Mouse (Mus musculus): Measurements from ENCODE around the gene Lmf1.

The Lmf1 gene

DNA sequence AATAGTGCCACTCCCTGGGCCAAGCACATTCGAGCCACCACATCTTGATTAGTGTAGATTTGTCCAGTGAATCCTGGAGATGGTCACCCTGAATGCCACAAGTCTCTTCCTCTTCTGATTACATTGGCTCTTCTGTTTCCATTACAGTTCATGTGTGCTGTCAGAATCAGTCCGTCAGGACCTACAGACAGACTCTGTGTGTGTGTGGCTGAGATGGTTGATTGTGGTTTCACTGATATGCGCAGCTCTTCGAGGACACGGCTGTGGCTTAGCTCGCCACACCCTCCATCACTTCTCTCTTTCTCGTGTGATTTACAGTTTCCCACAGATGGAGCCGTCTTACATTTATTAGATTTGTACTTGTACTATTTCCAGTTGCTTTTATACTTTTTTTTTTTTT is 5.0 kb downstream of the Lmf1 start:
- Histone ChIP-seq H3K4me1 (replicated peaks; ENCODE audit: low read depth, low read length) (peaks cover 56% of the 10 kb centered on the region), H3K9me3 (ENCODE audit: low read length) (no peaks in the 10 kb centered on the region), H3K4me3 (replicated peaks; ENCODE audit: low read length) (no peak overlapping the region), H3K27me3 (ENCODE audit: insufficient read depth, low read length) (no peaks in the 10 kb centered on the region), H3K36me3 (ENCODE audit: insufficient read depth, low read length) (peaks cover 51% of the 10 kb centered on the region)
- no peak for TF ChIP-seq CTCF (conservative IDR thresholded peaks at IDR 0.05; ENCODE audit: low read length)
- TF ChIP-seq NANOG (IDR thresholded peaks at IDR 0.05; ENCODE audit: borderline replicate concordance, low read length), result no peak
- no peak for TF ChIP-seq POU5F1 (IDR thresholded peaks at IDR 0.05; ENCODE audit: borderline replicate concordance, low read length)

GRCm38 (mm10) chr17:25584646-25585045 is 5.8 kb downstream of the Lmf1 start:
- H3K4me1 ChIP-seq (replicated peaks; ENCODE audit: low read depth, low read length), result peaks cover 60% of the 10 kb centered on the region
- H3K9me3 ChIP-seq (ENCODE audit: low read length), result no peaks in the 10 kb centered on the region
- H3K36me3 ChIP-seq (ENCODE audit: insufficient read depth, low read length), result peaks cover 54% of the 10 kb centered on the region
- H3K4me3 ChIP-seq (replicated peaks; ENCODE audit: low read length), result no peak overlapping the region
- TF ChIP-seq POU5F1 (IDR thresholded peaks at IDR 0.05; ENCODE audit: borderline replicate concordance, low read length), result no peak
- no peak for TF ChIP-seq CTCF (conservative IDR thresholded peaks at IDR 0.05; ENCODE audit: low read length)
- no peak for TF ChIP-seq NANOG (IDR thresholded peaks at IDR 0.05; ENCODE audit: borderline replicate concordance, low read length)
- no peaks in the 10 kb centered on the region for H3K27me3 ChIP-seq (ENCODE audit: insufficient read depth, low read length)

DNA sequence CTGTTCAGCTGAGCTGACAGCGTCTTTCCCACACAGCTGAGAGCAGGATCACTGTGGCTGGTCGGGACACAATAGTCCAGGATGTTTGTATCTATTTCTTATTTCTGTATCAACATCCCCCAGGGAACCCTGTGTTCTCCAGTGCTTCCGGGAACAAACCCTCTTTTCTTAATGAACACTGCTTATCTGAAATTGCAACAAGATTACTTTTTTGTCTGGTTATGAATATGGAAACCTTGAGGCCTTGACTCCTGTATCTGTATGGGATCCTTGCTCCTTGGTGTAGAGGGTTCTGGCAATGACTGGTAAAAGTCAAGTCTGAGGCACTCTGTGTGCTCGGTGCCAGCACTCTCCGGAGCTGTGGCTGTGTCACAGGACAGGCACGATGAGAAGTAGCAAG is 11.2 kb downstream of the Lmf1 start:
- no peak for TF ChIP-seq POU5F1 (IDR thresholded peaks at IDR 0.05; ENCODE audit: borderline replicate concordance, low read length)
- H3K36me3 ChIP-seq (ENCODE audit: insufficient read depth, low read length), result peaks cover 85% of the 10 kb centered on the region

GRCm38 (mm10) chr17:25590985-25591384 is 12.1 kb downstream of the Lmf1 start:
- TF ChIP-seq CTCF (conservative IDR thresholded peaks at IDR 0.05; ENCODE audit: low read length) (peak; percentile 45), NANOG (IDR thresholded peaks at IDR 0.05; ENCODE audit: borderline replicate concordance, low read length) (no peak)
- H3K9me3 ChIP-seq (ENCODE audit: low read length), result no peaks in the 10 kb centered on the region
- no peak overlapping the region for H3K4me3 ChIP-seq (replicated peaks; ENCODE audit: low read length)
- peaks cover 44% of the 10 kb centered on the region for H3K4me1 ChIP-seq (replicated peaks; ENCODE audit: low read depth, low read length)
- H3K36me3 ChIP-seq (ENCODE audit: insufficient read depth, low read length), result peaks cover 76% of the 10 kb centered on the region
- H3K27me3 ChIP-seq (ENCODE audit: insufficient read depth, low read length), result no peaks in the 10 kb centered on the region

More for the DNA sequence above, 11.2 kb downstream of the Lmf1 start:
- no peak overlapping the region for H3K4me3 ChIP-seq (replicated peaks; ENCODE audit: low read length)
- H3K9me3 ChIP-seq (ENCODE audit: low read length), result no peaks in the 10 kb centered on the region
- no peaks in the 10 kb centered on the region for H3K27me3 ChIP-seq (ENCODE audit: insufficient read depth, low read length)
- peaks cover 41% of the 10 kb centered on the region for H3K4me1 ChIP-seq (replicated peaks; ENCODE audit: low read depth, low read length)

GRCm38 (mm10) chr17:25592336-25592735 is 13.5 kb downstream of the Lmf1 start:
- no peak for TF ChIP-seq POU5F1 (IDR thresholded peaks at IDR 0.05; ENCODE audit: borderline replicate concordance, low read length)
- no peak for TF ChIP-seq CTCF (conservative IDR thresholded peaks at IDR 0.05; ENCODE audit: low read length)
- TF ChIP-seq NANOG (IDR thresholded peaks at IDR 0.05; ENCODE audit: borderline replicate concordance, low read length), result no peak
- Histone ChIP-seq H3K27me3 (ENCODE audit: insufficient read depth, low read length) (no peaks in the 10 kb centered on the region), H3K4me1 (replicated peaks; ENCODE audit: low read depth, low read length) (peaks cover 44% of the 10 kb centered on the region), H3K9me3 (ENCODE audit: low read length) (no peaks in the 10 kb centered on the region), H3K4me3 (replicated peaks; ENCODE audit: low read length) (no peak overlapping the region), H3K36me3 (ENCODE audit: insufficient read depth, low read length) (peaks cover 76% of the 10 kb centered on the region)

- Histone ChIP-seq H3K9me3 (ENCODE audit: low read length) (no peaks in the 10 kb centered on the region), H3K4me3 (replicated peaks; ENCODE audit: low read length) (no peak overlapping the region), H3K4me1 (replicated peaks; ENCODE audit: low read depth, low read length) (peaks cover 34% of the 10 kb centered on the region), H3K36me3 (ENCODE audit: insufficient read depth, low read length) (peaks cover 75% of the 10 kb centered on the region), H3K27me3 (ENCODE audit: insufficient read depth, low read length) (no peaks in the 10 kb centered on the region)
- TF ChIP-seq CTCF (conservative IDR thresholded peaks at IDR 0.05; ENCODE audit: low read length) (no peak), NANOG (IDR thresholded peaks at IDR 0.05; ENCODE audit: borderline replicate concordance, low read length) (no peak), POU5F1 (IDR thresholded peaks at IDR 0.05; ENCODE audit: borderline replicate concordance, low read length) (no peak)
Observed at GRCm38 (mm10) chr17:25593411-25594261, 14.8 kb downstream of the Lmf1 start.

- Histone ChIP-seq H3K36me3 (ENCODE audit: insufficient read depth, low read length) (peaks cover 77% of the 10 kb centered on the region), H3K4me3 (replicated peaks; ENCODE audit: low read length) (no peak overlapping the region), H3K27me3 (ENCODE audit: insufficient read depth, low read length) (no peaks in the 10 kb centered on the region), H3K4me1 (replicated peaks; ENCODE audit: low read depth, low read length) (peaks cover 18% of the 10 kb centered on the region), H3K9me3 (ENCODE audit: low read length) (no peaks in the 10 kb centered on the region)
- TF ChIP-seq POU5F1 (IDR thresholded peaks at IDR 0.05; ENCODE audit: borderline replicate concordance, low read length) (no peak), NANOG (IDR thresholded peaks at IDR 0.05; ENCODE audit: borderline replicate concordance, low read length) (no peak), CTCF (conservative IDR thresholded peaks at IDR 0.05; ENCODE audit: low read length) (no peak)
Observed at GRCm38 (mm10) chr17:25595495-25595894, 16.6 kb downstream of the Lmf1 start.

GRCm38 (mm10) chr17:25597537-25597936 is 18.7 kb downstream of the Lmf1 start:
- Histone ChIP-seq H3K4me3 (replicated peaks; ENCODE audit: low read length) (no peak overlapping the region), H3K36me3 (ENCODE audit: insufficient read depth, low read length) (peaks cover 56% of the 10 kb centered on the region), H3K27me3 (ENCODE audit: insufficient read depth, low read length) (no peaks in the 10 kb centered on the region), H3K9me3 (ENCODE audit: low read length) (no peaks in the 10 kb centered on the region), H3K4me1 (replicated peaks; ENCODE audit: low read depth, low read length) (peaks cover 18% of the 10 kb centered on the region)
- TF ChIP-seq POU5F1 (IDR thresholded peaks at IDR 0.05; ENCODE audit: borderline replicate concordance, low read length), result no peak
- TF ChIP-seq NANOG (IDR thresholded peaks at IDR 0.05; ENCODE audit: borderline replicate concordance, low read length), result no peak
- TF ChIP-seq CTCF (conservative IDR thresholded peaks at IDR 0.05; ENCODE audit: low read length), result no peak

GRCm38 (mm10) chr17:25602366-25602765 is 23.5 kb downstream of the Lmf1 start:
- H3K9me3 ChIP-seq (ENCODE audit: low read length), result no peaks in the 10 kb centered on the region
- peaks cover 18% of the 10 kb centered on the region for H3K4me1 ChIP-seq (replicated peaks; ENCODE audit: low read depth, low read length)
- no peak overlapping the region for H3K4me3 ChIP-seq (replicated peaks; ENCODE audit: low read length)
- H3K36me3 ChIP-seq (ENCODE audit: insufficient read depth, low read length), result peaks cover 27% of the 10 kb centered on the region
- TF ChIP-seq CTCF (conservative IDR thresholded peaks at IDR 0.05; ENCODE audit: low read length), result no peak
- no peak for TF ChIP-seq NANOG (IDR thresholded peaks at IDR 0.05; ENCODE audit: borderline replicate concordance, low read length)
- TF ChIP-seq POU5F1 (IDR thresholded peaks at IDR 0.05; ENCODE audit: borderline replicate concordance, low read length), result no peak
- no peaks in the 10 kb centered on the region for H3K27me3 ChIP-seq (ENCODE audit: insufficient read depth, low read length)

Data from E14TG2a.4 (cell line).